Mouse (Mus musculus) bone marrow, adult 2 months (tissue): ENCODE measurements at regions not wholly inside any gene's neighbourhood (a gene's known extent, or its start where the extent isn't known, plus 50 kb on each side); places are given as distances from the start of the nearest gene placed in this dataset.

Source experiments
- CTCF ChIP-seq: fragments of 200-500 bp; IDR thresholded peaks from 2 replicates; pipeline ENCODE4 v1.5.1; 2011; ENCODE audit warnings: low read length, control low read depth; ENCODE audit not compliant: control insufficient read depth, insufficient read depth
- POLR2A ChIP-seq: fragments of 200-500 bp; IDR thresholded peaks from 2 replicates; pipeline ENCODE4 v1.6.1; 2011; ENCODE audit warnings: low read depth, mild to moderate bottlenecking, control low read depth, low read length, borderline replicate concordance; ENCODE audit not compliant: control insufficient read depth

- no peak for TF ChIP-seq CTCF
- TF ChIP-seq POLR2A, result no peak
Observed at GRCm38 (mm10) chr2:169412361-169412760, 175.2 kb downstream of the Gm11011 start.
